Mouse (Mus musculus) hindbrain, embryonic 16.5 days (tissue): ENCODE measurements at regions not wholly inside any gene's neighbourhood (a gene's known extent, or its start where the extent isn't known, plus 50 kb on each side); places are given as distances from the start of the nearest gene placed in this dataset.

Experiments
- ATAC-seq: fragments of 200-750 bp; cut with Nextera tagmentation; 2 replicates; pipeline ENCODE4 v1.8.0; 2017; ENCODE audit warnings: moderate TSS enrichment, moderate library complexity
- H3K27ac ChIP-seq: fragments of 300-500 bp; sonication (generic); 2 replicates; pipeline ENCODE4 v1.5.1; 2014; ENCODE audit warnings: low read depth, mild to moderate bottlenecking, control low read depth, low read length, moderate library complexity
- H3K27me3 ChIP-seq: fragments of 300-500 bp; sonication (generic); replicated peaks from 2 replicates; pipeline ENCODE4 v1.6.1; 2014; ENCODE audit warnings: low read length; ENCODE audit not compliant: control insufficient read depth, insufficient read depth
- H3K36me3 ChIP-seq: fragments of 300-500 bp; sonication (generic); 2 replicates; pipeline ENCODE4 v1.6.1; 2014; ENCODE audit warnings: mild to moderate bottlenecking, low read length, moderate library complexity, mixed read lengths; ENCODE audit not compliant: control insufficient read depth, insufficient read depth
- H3K4me1 ChIP-seq: fragments of 300-500 bp; sonication (generic); 2 replicates; pipeline ENCODE4 v1.6.1; 2014; ENCODE audit warnings: low read depth, low read length; ENCODE audit not compliant: control insufficient read depth, insufficient read depth
- H3K4me2 ChIP-seq: fragments of 300-500 bp; sonication (generic); 2 replicates; pipeline ENCODE4 v1.6.1; 2014; ENCODE audit warnings: mild to moderate bottlenecking, low read length, control low read depth, moderate library complexity
- H3K4me3 ChIP-seq: fragments of 300-500 bp; sonication (generic); 2 replicates; pipeline ENCODE4 v1.5.1; 2014; ENCODE audit warnings: mild to moderate bottlenecking, low read length, control low read depth, moderate library complexity
- H3K9ac ChIP-seq: fragments of 300-500 bp; sonication (generic); 2 replicates; pipeline ENCODE4 v1.6.1; 2014; ENCODE audit warnings: low read depth, mild to moderate bottlenecking, control low read depth, low read length, moderate library complexity
- H3K9me3 ChIP-seq: fragments of 300-500 bp; sonication (generic); 2 replicates; pipeline ENCODE4 v1.6.1; 2014; ENCODE audit warnings: mild to moderate bottlenecking, low read length, moderate library complexity; ENCODE audit not compliant: control insufficient read depth
- WGBS: fragments of 180-500 bp; shearing (Covaris S2); extraction: QIAGEN DNeasy Blood & Tissue Kit; methylation state at CpG from one replicate; pipeline ENCODE4 v1.1.7; 2014; 5-methylcytosine and 5-hydroxymethylcytosine counted together

DNA sequence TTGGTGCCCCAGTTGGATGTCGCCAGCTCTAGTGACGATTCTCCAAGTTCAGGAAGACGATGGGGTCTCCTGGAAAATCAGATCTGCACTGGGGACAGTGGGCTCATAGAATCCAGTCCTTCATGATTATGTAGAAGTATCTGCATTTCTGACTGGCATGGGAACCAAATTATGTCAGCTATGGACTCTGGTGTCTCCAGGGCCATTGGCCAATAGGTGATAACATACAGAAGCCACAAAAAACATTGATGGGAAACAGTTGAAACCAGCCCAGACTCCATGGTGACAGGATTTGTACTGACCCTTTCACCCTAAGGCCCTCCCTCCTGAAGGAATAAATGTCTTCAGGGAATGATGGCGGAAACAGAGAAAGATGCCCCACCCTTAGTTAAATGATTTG, 110.9 kb upstream of the Ngf start:
- H3K4me1 ChIP-seq, result no peaks in the 10 kb centered on the region
- no peak overlapping the region for H3K9ac ChIP-seq
- no peak overlapping the region for H3K4me2 ChIP-seq
- no peak for ATAC-seq
- peaks cover 20% of the 10 kb centered on the region for H3K27me3 ChIP-seq
- no peak overlapping the region for H3K27ac ChIP-seq
- no peaks in the 10 kb centered on the region for H3K9me3 ChIP-seq
- no peak overlapping the region for H3K4me3 ChIP-seq
- 88% methylated on average over 4 of the region's 4 CpGs for WGBS
- no peaks in the 10 kb centered on the region for H3K36me3 ChIP-seq

DNA sequence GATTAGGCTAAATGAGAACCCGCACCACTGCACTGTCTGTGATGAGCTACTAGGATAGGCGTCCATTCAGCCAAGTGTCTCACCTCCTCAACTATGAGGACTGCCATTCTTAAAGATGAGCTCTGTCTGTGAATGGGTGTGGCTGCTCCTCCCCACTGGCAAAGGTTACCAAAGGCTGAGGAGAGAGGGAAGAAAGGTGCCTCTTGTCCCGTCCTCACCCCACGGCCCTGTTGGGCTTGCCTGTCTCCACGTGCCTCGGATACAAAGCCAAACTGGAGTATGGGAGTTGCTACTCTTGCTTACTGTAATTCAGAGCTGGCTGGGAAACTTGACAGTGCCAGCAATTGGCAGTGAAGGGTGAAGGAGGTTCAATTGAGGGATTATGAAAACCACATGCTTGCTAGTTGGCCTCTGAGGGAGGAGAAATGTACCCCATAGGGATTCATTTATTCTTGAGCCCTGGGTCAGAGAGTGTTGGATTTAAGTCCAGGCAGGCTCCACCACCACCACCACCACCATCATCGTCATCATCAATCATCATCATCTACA, 112.6 kb upstream of the Ngf start:
- H3K4me1 ChIP-seq, result no peaks in the 10 kb centered on the region
- no peak overlapping the region for H3K27ac ChIP-seq
- 59% methylated on average over 7 of the region's 7 CpGs for WGBS
- no peak overlapping the region for H3K4me2 ChIP-seq
- no peak overlapping the region for H3K9ac ChIP-seq
- no peak overlapping the region for H3K4me3 ChIP-seq
- H3K36me3 ChIP-seq, result no peaks in the 10 kb centered on the region
- H3K27me3 ChIP-seq, result peaks cover 12% of the 10 kb centered on the region
- no peak for ATAC-seq
- no peaks in the 10 kb centered on the region for H3K9me3 ChIP-seq

DNA sequence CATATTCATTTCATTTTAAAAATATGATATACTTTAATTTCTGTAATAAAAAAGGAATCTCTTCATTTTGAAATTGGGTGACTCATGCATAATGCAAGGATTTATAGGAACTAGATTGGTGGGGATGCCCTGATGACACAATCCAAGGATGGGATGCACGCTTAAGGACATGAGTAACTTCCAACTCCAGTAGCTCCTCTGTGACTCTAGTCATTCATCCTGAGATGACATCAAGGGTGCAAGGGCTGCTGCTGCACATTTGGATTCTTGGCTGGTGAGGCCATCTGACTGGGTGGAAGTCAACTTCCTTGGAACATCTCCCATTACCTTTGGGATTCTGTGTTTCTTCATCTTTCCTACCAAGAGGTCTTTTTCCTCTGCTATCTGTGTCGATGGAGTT, 114.4 kb upstream of the Ngf start:
- no peak overlapping the region for H3K9ac ChIP-seq
- H3K27me3 ChIP-seq, result peaks cover 27% of the 10 kb centered on the region

DNA sequence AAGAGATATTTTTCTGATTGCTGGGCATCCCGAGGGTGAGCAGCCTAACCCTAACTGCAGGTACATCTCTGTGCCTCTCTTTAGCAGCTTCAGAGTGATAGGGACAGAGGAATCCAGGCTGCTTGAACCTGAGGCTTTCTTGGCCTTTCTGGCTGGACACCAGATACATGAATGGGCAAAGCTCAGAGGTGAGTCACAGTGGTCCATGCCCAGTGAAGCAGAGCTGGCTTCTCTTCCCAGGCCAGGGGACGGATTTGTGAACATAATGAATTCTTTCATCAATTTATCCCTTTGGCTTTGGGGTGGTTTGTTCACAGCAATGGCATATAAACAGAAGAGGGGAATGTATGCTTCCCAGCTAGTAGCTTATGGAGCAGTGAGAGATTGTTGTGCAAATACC, 114.9 kb upstream of the Ngf start:
- ATAC-seq, result no peak
- Histone ChIP-seq H3K27ac (no peak overlapping the region), H3K4me1 (no peaks in the 10 kb centered on the region), H3K9me3 (no peaks in the 10 kb centered on the region), H3K9ac (no peak overlapping the region), H3K4me3 (no peak overlapping the region), H3K4me2 (no peak overlapping the region), H3K36me3 (no peaks in the 10 kb centered on the region), H3K27me3 (peaks cover 28% of the 10 kb centered on the region)
- WGBS, result 60% methylated on average over 2 of the region's 2 CpGs

More for the DNA sequence above, 114.4 kb upstream of the Ngf start:
- H3K27ac ChIP-seq, result no peak overlapping the region
- no peak for ATAC-seq
- H3K9me3 ChIP-seq, result no peaks in the 10 kb centered on the region
- H3K4me2 ChIP-seq, result no peak overlapping the region
- 89% methylated on average over 2 of the region's 2 CpGs for WGBS
- H3K4me1 ChIP-seq, result no peaks in the 10 kb centered on the region
- no peaks in the 10 kb centered on the region for H3K36me3 ChIP-seq
- no peak overlapping the region for H3K4me3 ChIP-seq

DNA sequence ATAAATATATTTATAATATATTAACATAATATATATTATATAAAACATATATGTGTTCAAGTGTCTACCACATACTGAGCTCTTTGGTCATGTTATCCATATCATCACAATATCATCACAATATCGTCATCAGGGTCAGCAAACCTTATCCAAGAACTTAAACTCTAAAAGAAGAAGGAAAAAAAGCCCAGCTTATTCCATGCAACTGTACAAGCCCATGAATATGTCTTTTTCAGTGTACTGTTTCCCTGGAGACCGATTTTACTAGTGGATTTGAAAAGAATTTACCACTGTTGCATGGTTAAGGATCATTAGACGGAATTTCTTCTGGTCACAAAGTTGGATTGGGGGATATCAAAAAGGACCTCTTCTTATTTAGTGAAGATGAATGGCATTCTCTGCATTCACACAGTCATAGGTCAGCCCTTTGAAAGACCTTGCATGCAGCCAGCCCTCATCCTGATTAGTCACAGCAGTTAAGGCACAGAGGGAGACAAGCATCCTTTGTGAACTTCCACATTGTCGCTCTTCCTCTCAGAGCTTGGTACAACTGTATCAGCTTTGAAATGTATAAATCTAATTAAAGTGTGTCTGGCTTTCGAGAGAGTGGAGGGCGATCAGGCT, 116.3 kb upstream of the Ngf start:
- ATAC-seq, result peak; percentile 72
- Histone ChIP-seq H3K9ac (no peak overlapping the region), H3K4me1 (no peaks in the 10 kb centered on the region), H3K4me3 (no peak overlapping the region), H3K4me2 (no peak overlapping the region), H3K27ac (no peak overlapping the region), H3K9me3 (no peaks in the 10 kb centered on the region), H3K27me3 (peaks cover 24% of the 10 kb centered on the region), H3K36me3 (no peaks in the 10 kb centered on the region)
- 23% methylated on average over 6 of the region's 6 CpGs for WGBS

DNA sequence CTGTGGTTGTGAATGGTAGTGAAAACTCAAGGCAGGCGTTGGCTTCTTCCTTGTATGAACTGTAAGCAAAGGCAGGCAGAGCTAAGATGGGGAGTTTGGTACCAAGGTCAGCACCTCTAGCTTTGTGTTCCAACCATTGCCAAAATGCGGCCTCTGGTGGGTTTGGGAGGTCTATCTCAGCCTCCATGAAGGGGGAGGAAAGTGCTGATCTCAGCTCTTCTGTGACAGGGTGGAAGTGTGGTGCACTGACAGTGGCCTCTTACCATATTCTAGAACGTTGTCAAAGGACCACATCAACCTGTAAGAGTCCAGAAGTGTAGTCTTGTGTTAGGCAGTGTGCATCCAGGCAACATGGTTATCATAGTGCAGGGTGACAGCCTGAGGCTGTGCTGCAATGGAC, 123.6 kb upstream of the Ngf start:
- peaks cover 11% of the 10 kb centered on the region for H3K27me3 ChIP-seq
- no peak for ATAC-seq
- no peaks in the 10 kb centered on the region for H3K9me3 ChIP-seq
- no peak overlapping the region for H3K9ac ChIP-seq
- WGBS, result 82% methylated on average over 3 of the region's 3 CpGs
- no peak overlapping the region for H3K27ac ChIP-seq
- no peaks in the 10 kb centered on the region for H3K4me1 ChIP-seq
- H3K4me2 ChIP-seq, result no peak overlapping the region
- H3K4me3 ChIP-seq, result no peak overlapping the region
- no peaks in the 10 kb centered on the region for H3K36me3 ChIP-seq

DNA sequence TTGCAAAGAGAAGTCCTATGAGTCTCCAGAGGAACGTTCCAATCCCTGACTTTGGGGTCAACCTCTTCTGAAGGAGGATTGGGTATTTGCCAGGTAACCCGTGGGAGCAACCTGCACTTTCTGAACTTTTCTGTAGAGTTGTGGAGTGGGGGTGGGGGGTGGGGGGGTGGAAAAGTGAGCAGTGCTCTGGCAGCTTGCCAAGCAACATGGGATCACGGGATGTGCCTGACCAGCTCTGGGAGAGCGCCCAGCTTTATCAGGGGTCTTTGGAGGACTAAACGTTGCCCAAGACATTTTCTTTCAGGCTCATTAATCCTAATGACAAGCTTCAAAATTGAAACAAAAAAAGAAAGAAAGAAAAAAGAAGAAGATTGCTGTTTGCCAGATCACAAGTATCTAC, 124.4 kb upstream of the Ngf start:
- no peak for ATAC-seq
- Histone ChIP-seq H3K9ac (no peak overlapping the region), H3K27me3 (peaks cover 5% of the 10 kb centered on the region), H3K4me2 (no peak overlapping the region), H3K4me3 (no peak overlapping the region), H3K9me3 (no peaks in the 10 kb centered on the region), H3K27ac (no peak overlapping the region), H3K4me1 (no peaks in the 10 kb centered on the region), H3K36me3 (no peaks in the 10 kb centered on the region)
- WGBS, result 57% methylated on average over 5 of the region's 5 CpGs

DNA sequence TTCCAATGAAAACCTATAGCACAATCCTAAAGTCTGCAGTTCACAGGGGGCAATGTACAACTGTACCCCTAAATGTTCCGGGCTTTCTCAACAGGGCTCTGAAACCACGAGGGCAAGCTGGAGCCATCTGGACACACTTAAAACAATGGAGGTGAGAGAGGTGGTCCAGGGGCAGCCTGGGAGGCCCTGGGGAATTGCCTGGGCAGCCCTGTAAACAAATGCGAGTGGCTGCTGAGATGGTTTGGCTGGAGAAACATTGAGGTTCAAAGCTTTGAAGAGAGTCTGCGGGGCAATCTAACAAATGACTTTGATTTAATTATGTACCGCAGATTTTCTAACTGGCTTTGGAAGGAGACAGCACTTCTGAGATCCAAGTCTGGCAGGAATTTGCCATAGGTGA, 129.0 kb upstream of the Ngf start:
- Histone ChIP-seq H3K4me2 (no peak overlapping the region), H3K4me3 (no peak overlapping the region), H3K36me3 (no peaks in the 10 kb centered on the region), H3K9me3 (no peaks in the 10 kb centered on the region), H3K27me3 (no peaks in the 10 kb centered on the region; the same call in none of the 2 replicates), H3K4me1 (no peaks in the 10 kb centered on the region), H3K27ac (no peak overlapping the region), H3K9ac (no peak overlapping the region)
- 53% methylated on average over 5 of the region's 5 CpGs for WGBS
- ATAC-seq, result no peak

DNA sequence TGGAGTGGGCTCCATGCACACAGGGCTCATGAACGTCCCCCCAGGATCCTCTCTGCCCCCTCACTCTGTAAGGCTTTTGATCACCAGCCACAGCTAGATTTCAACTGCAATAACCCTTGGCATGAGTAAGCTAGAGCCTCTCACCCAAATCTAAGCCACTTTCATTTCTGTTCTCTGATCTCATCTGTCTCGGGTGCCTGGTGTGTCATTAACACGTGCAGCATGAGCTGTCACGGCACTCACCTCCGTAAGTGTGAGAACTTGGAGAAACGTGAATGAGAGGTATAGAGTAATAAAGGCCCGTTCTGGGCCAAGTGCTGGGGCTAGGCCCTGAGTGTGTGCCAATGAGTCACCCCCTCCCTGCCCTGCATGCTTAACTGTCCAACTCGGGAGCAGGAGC, 131.8 kb upstream of the Ngf start:
- Histone ChIP-seq H3K27ac (no peak overlapping the region), H3K27me3 (no peaks in the 10 kb centered on the region; the same call in 1 of the 2 replicates), H3K36me3 (no peaks in the 10 kb centered on the region), H3K4me2 (no peak overlapping the region), H3K9me3 (no peaks in the 10 kb centered on the region), H3K9ac (no peak overlapping the region), H3K4me1 (no peaks in the 10 kb centered on the region), H3K4me3 (no peak overlapping the region)
- ATAC-seq, result no peak
- WGBS, result 67% methylated on average over 8 of the region's 8 CpGs
